Comparison of ENCODE assay signal across 13 mouse cellular contexts in the genomic region with DNA sequence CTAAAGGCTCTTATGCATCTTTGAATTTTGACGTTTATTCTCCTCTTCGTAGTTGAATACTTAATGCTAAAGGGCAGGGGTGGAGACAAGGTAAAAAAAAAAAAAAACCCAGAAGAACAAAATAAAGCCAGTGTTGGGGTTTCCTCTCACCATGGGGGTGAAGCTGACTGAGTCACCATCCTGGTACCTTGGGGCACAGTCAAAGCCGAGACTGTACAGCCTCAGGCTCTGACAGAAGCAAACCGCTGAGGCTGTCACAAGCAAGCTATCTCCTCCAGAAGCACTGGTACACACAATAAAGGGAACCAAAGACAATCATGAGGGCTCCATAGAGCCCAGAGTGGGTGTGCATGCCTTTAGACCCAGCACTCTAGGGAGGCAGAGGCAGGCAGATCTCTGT. TPM values are rescaled to one million over a fixed set of nuclear protein-coding genes. Genes with fewer than 3 reads are reported as not detected.
DNase-seq lines count a peak whose midpoint lies in the region; ATAC-seq and TF ChIP-seq lines count a peak whose summit lies in the region.
"Had no signal": no experiment of that assay in that cellular context is flagged by ENCODE, and none has a peak within 500 bp of the region (broad histone marks: within the 10 kb centered on the region; RNA-seq: fewer than 3 reads in every experiment).

No protein-coding gene starts in this region.

- H3K4me1 ChIP-seq in heart, embryonic 15.5 days (replicated peaks): peaks cover 25% of the 10 kb centered on the region
- no peaks in the 10 kb centered on the region for H3K4me1 ChIP-seq in embryonic facial prominence, embryonic 15.5 days
- H3K4me1 ChIP-seq: liver, embryonic 15.5 days had no signal

- intact Hi-C loops in heart, postnatal 14 days (cut with DNase I): no loop called here
- intact Hi-C loops in left cerebral cortex, postnatal 4 days (cut with DNase I): no loop called here

- H3K9ac ChIP-seq in heart, embryonic 15.5 days: no peak overlapping the region
- no peak overlapping the region for H3K9ac ChIP-seq in embryonic facial prominence, embryonic 15.5 days
- H3K9ac ChIP-seq: hindbrain, embryonic 12.5 days; liver, embryonic 15.5 days had no signal

- WGBS in heart, embryonic 15.5 days: 92% methylated on average over 4 of the region's 4 CpGs
- WGBS in embryonic facial prominence, embryonic 15.5 days: 78% methylated on average over 4 of the region's 4 CpGs

- H3K4me3 ChIP-seq in heart, embryonic 15.5 days: no peak overlapping the region
- no peak overlapping the region for H3K4me3 ChIP-seq in layer of hippocampus, adult 2 months
- no peak overlapping the region for H3K4me3 ChIP-seq in embryonic facial prominence, embryonic 15.5 days (replicated peaks)
- H3K4me3 ChIP-seq: hindbrain, embryonic 12.5 days; liver, embryonic 15.5 days had no signal

- no peak for TF ChIP-seq CTCF in layer of hippocampus, adult 2 months (conservative IDR thresholded peaks at IDR 0.05)

- ATAC-seq in heart, embryonic 15.5 days (replicated peaks; ENCODE audit: insufficient number of reproducible peaks, insufficient read depth, low FRiP score, low read depth): no peak
- no peak for ATAC-seq in embryonic facial prominence, embryonic 15.5 days (ENCODE audit: insufficient number of reproducible peaks, low FRiP score, low TSS enrichment, low read depth)

- no peaks in the 10 kb centered on the region for H3K9me3 ChIP-seq in heart, embryonic 15.5 days (replicated peaks)
- H3K9me3 ChIP-seq in embryonic facial prominence, embryonic 15.5 days (replicated peaks): no peaks in the 10 kb centered on the region
- H3K9me3 ChIP-seq: hindbrain, embryonic 12.5 days; liver, embryonic 15.5 days had no signal

- peaks cover 11% of the 10 kb centered on the region; the same call in 1 of the 2 replicates for H3K36me3 ChIP-seq in heart, embryonic 15.5 days
- H3K36me3 ChIP-seq in embryonic facial prominence, embryonic 15.5 days: peaks cover 40% of the 10 kb centered on the region

- H3K4me2 ChIP-seq in heart, embryonic 15.5 days: no peak overlapping the region
- H3K4me2 ChIP-seq in embryonic facial prominence, embryonic 15.5 days (replicated peaks): no peak overlapping the region
- H3K4me2 ChIP-seq: hindbrain, embryonic 12.5 days; liver, embryonic 15.5 days had no signal

- peak overlapping the region; percentile 73; the same call in 1 of the 2 replicates for H3K27ac ChIP-seq in heart, embryonic 15.5 days
- peak overlapping the region; percentile 52; the same call in 1 of the 2 replicates for H3K27ac ChIP-seq in layer of hippocampus, adult 2 months
- H3K27ac ChIP-seq in embryonic facial prominence, embryonic 15.5 days (replicated peaks): 0 out of 2 replicates have a peak overlapping the region, but pooled peaks have one; percentile 52
- H3K27ac ChIP-seq: liver, embryonic 15.5 days had no signal

- DNase-seq in heart, postnatal 14 days: no peak
- no peak for DNase-seq in layer of hippocampus, adult 2 months (ENCODE audit: low spot score in 2 of 2)
- no peak for DNase-seq in layer of hippocampus, postnatal 25 days (ENCODE audit: extremely low spot score in 1 of 2, low spot score in 1 of 2)
- DNase-seq in CD4-positive helper T cell, adult 2 months (ENCODE audit: low read depth, low spot score): peak; percentile 18
- DNase-seq in testis, postnatal 10 days (ENCODE audit: low spot score): no peak
- DNase-seq in left cerebral cortex, postnatal 4 days: no peak
- DNase-seq: cerebellum, adult 8-10 months; embryo, embryonic 11 days had no signal

- no peaks in the 10 kb centered on the region for H3K27me3 ChIP-seq in heart, embryonic 15.5 days
- H3K27me3 ChIP-seq in embryonic facial prominence, embryonic 15.5 days: no peaks in the 10 kb centered on the region
- H3K27me3 ChIP-seq: CH12.LX; hindbrain, embryonic 12.5 days; liver, embryonic 15.5 days had no signal

RNA-seq across cellular contexts. Expression of a gene that starts 9.1 kb away (rescaled TPM):
- 5.4 and 9.0 TPM in 2 replicates for polyA plus RNA-seq in heart, embryonic 15.5 days (2015; fragmentation: Nextera tagmentation; extraction: Ambion mirVana)
- total RNA-seq in heart, postnatal 14 days (2021): 10 to 100 TPM; 27.2 to 29.1 TPM
- total RNA-seq in layer of hippocampus, adult 2 months (2021): 10 to 100 TPM; 11.8 to 14.0 TPM
- total RNA-seq in layer of hippocampus, postnatal 25 days (2021): 1 to 10 TPM; 8.6 to 9.3 TPM
- polyA plus RNA-seq in embryonic facial prominence, embryonic 15.5 days (2015; fragmentation: Nextera tagmentation; extraction: Ambion mirVana): 12.3 and 12.4 TPM in 2 replicates
- 1 to 10 TPM; 4.7 to 5.1 TPM for total RNA-seq in left cerebral cortex, postnatal 4 days (2021)

RNA-seq across cellular contexts. Expression of a gene that starts 39.9 kb away (rescaled TPM):
- polyA plus RNA-seq in heart, embryonic 15.5 days (2015; fragmentation: Nextera tagmentation; extraction: Ambion mirVana): 4.8 and 6.1 TPM in 2 replicates
- total RNA-seq in heart, postnatal 14 days (2021): 10 to 100 TPM; 10.8 to 11.3 TPM
- total RNA-seq in layer of hippocampus, adult 2 months (2021): 10 to 100 TPM; 18.3 to 20.3 TPM
- 10 to 100 TPM; 16.4 to 17.6 TPM for total RNA-seq in layer of hippocampus, postnatal 25 days (2021)
- polyA plus RNA-seq in embryonic facial prominence, embryonic 15.5 days (2015; fragmentation: Nextera tagmentation; extraction: Ambion mirVana): 8.2 and 9.2 TPM in 2 replicates
- 10 to 100 TPM; 13.8 to 14.8 TPM for total RNA-seq in left cerebral cortex, postnatal 4 days (2021)
